Mouse (Mus musculus): ENCODE measurements at regions not wholly inside any gene's neighbourhood (a gene's known extent, or its start where the extent isn't known, plus 50 kb on each side); places are given as distances from the start of the nearest gene placed in this dataset.

GRCm38 (mm10) chr4:131196147-131196546, 252.0 kb downstream of the Matn1 start:
- Histone ChIP-seq H3K27me3 (ENCODE audit: control insufficient read depth, insufficient read depth, low read length) (no peaks in the 10 kb centered on the region), H3K4me3 (replicated peaks; ENCODE audit: low read length) (no peak overlapping the region), H3K4me1 (ENCODE audit: control insufficient read depth, insufficient read depth, low read length) (no peaks in the 10 kb centered on the region), H3K4me2 (replicated peaks; ENCODE audit: low read depth, low read length, severe bottlenecking) (no peak overlapping the region), H3K36me3 (ENCODE audit: control insufficient read depth, insufficient read depth, low read length) (no peaks in the 10 kb centered on the region), H3K9ac (ENCODE audit: low read depth, low read length, severe bottlenecking) (no peak overlapping the region), H3K9me3 (ENCODE audit: control insufficient read depth, low read length) (no peaks in the 10 kb centered on the region), H3K27ac (replicated peaks; ENCODE audit: low read depth, low read length) (no peak overlapping the region)
- ATAC-seq (ENCODE audit: low FRiP score, low read depth) = no peak
- DNase-seq (ENCODE audit: low spot score) = no peak
- no peak for TF ChIP-seq POLR2A (IDR thresholded peaks at IDR 0.05; ENCODE audit: borderline replicate concordance, extremely low read depth, insufficient read depth, insufficient read length)
- 83% methylated on average over 4 of the region's 4 CpGs for WGBS

GRCm38 (mm10) chr4:131203721-131204120, 259.5 kb downstream of the Matn1 start:
- WGBS = 83% methylated on average over 12 of the region's 12 CpGs
- H3K4me2 ChIP-seq (replicated peaks; ENCODE audit: low read depth, low read length, severe bottlenecking) = no peak overlapping the region

GRCm38 (mm10) chr4:131204722-131205121, 260.5 kb downstream of the Matn1 start:
- no peaks in the 10 kb centered on the region; the same call in 1 of the 2 replicates for H3K4me1 ChIP-seq (ENCODE audit: control insufficient read depth, insufficient read depth, low read length)
- no peak overlapping the region for H3K27ac ChIP-seq (replicated peaks; ENCODE audit: low read depth, low read length)
- no peak for TF ChIP-seq POLR2A (IDR thresholded peaks at IDR 0.05; ENCODE audit: borderline replicate concordance, extremely low read depth, insufficient read depth, insufficient read length)
- H3K27me3 ChIP-seq (ENCODE audit: control insufficient read depth, insufficient read depth, low read length) = no peaks in the 10 kb centered on the region
- H3K4me2 ChIP-seq (replicated peaks; ENCODE audit: low read depth, low read length, severe bottlenecking) = no peak overlapping the region
- no peak overlapping the region for H3K9ac ChIP-seq (ENCODE audit: low read depth, low read length, severe bottlenecking)
- no peak overlapping the region for H3K4me3 ChIP-seq (replicated peaks; ENCODE audit: low read length)
- DNase-seq (ENCODE audit: low spot score) (no peak), ATAC-seq (ENCODE audit: low FRiP score, low read depth) (no peak)
- WGBS = 89% methylated on average over 3 of the region's 3 CpGs
- H3K36me3 ChIP-seq (ENCODE audit: control insufficient read depth, insufficient read depth, low read length) = no peaks in the 10 kb centered on the region
- no peaks in the 10 kb centered on the region for H3K9me3 ChIP-seq (ENCODE audit: control insufficient read depth, low read length)

More at GRCm38 (mm10) chr4:131203721-131204120, 259.5 kb downstream of the Matn1 start:
- ATAC-seq (ENCODE audit: low FRiP score, low read depth) = no peak
- Histone ChIP-seq H3K4me1 (ENCODE audit: control insufficient read depth, insufficient read depth, low read length) (no peaks in the 10 kb centered on the region; the same call in 1 of the 2 replicates), H3K27ac (replicated peaks; ENCODE audit: low read depth, low read length) (no peak overlapping the region), H3K36me3 (ENCODE audit: control insufficient read depth, insufficient read depth, low read length) (no peaks in the 10 kb centered on the region), H3K27me3 (ENCODE audit: control insufficient read depth, insufficient read depth, low read length) (no peaks in the 10 kb centered on the region), H3K9me3 (ENCODE audit: control insufficient read depth, low read length) (no peaks in the 10 kb centered on the region), H3K4me3 (replicated peaks; ENCODE audit: low read length) (no peak overlapping the region), H3K9ac (ENCODE audit: low read depth, low read length, severe bottlenecking) (no peak overlapping the region)
- no peak for DNase-seq (ENCODE audit: low spot score)
- TF ChIP-seq POLR2A (IDR thresholded peaks at IDR 0.05; ENCODE audit: borderline replicate concordance, extremely low read depth, insufficient read depth, insufficient read length) = no peak

- no peaks in the 10 kb centered on the region for H3K9me3 ChIP-seq (ENCODE audit: control insufficient read depth, low read length)
- TF ChIP-seq POLR2A (IDR thresholded peaks at IDR 0.05; ENCODE audit: borderline replicate concordance, extremely low read depth, insufficient read depth, insufficient read length) = no peak
- H3K36me3 ChIP-seq (ENCODE audit: control insufficient read depth, insufficient read depth, low read length) = no peaks in the 10 kb centered on the region
- H3K27me3 ChIP-seq (ENCODE audit: control insufficient read depth, insufficient read depth, low read length) = no peaks in the 10 kb centered on the region
- H3K9ac ChIP-seq (ENCODE audit: low read depth, low read length, severe bottlenecking) = no peak overlapping the region
- ATAC-seq (ENCODE audit: low FRiP score, low read depth) = no peak
- no peaks in the 10 kb centered on the region; the same call in 1 of the 2 replicates for H3K4me1 ChIP-seq (ENCODE audit: control insufficient read depth, insufficient read depth, low read length)
- WGBS = 70% methylated on average over 2 of the region's 2 CpGs
- DNase-seq (ENCODE audit: low spot score) = no peak
- no peak overlapping the region for H3K4me3 ChIP-seq (replicated peaks; ENCODE audit: low read length)
- no peak overlapping the region for H3K27ac ChIP-seq (replicated peaks; ENCODE audit: low read depth, low read length)
- no peak overlapping the region for H3K4me2 ChIP-seq (replicated peaks; ENCODE audit: low read depth, low read length, severe bottlenecking)
Observed at GRCm38 (mm10) chr4:131205127-131205526, 260.9 kb downstream of the Matn1 start.

GRCm38 (mm10) chr4:131205685-131206084, 261.5 kb downstream of the Matn1 start:
- H3K36me3 ChIP-seq (ENCODE audit: control insufficient read depth, insufficient read depth, low read length) = no peaks in the 10 kb centered on the region
- no peak overlapping the region for H3K4me3 ChIP-seq (replicated peaks; ENCODE audit: low read length)
- ATAC-seq (ENCODE audit: low FRiP score, low read depth) = no peak
- DNase-seq (ENCODE audit: low spot score) = no peak
- no peaks in the 10 kb centered on the region for H3K27me3 ChIP-seq (ENCODE audit: control insufficient read depth, insufficient read depth, low read length)
- H3K4me1 ChIP-seq (ENCODE audit: control insufficient read depth, insufficient read depth, low read length) = no peaks in the 10 kb centered on the region; the same call in 1 of the 2 replicates
- H3K27ac ChIP-seq (replicated peaks; ENCODE audit: low read depth, low read length) = no peak overlapping the region
- 0 out of 2 replicates have a peak, but pooled peaks cover under 1% of the 10 kb centered on the region for H3K9me3 ChIP-seq (ENCODE audit: control insufficient read depth, low read length)
- no peak overlapping the region for H3K4me2 ChIP-seq (replicated peaks; ENCODE audit: low read depth, low read length, severe bottlenecking)
- H3K9ac ChIP-seq (ENCODE audit: low read depth, low read length, severe bottlenecking) = no peak overlapping the region
- no peak for TF ChIP-seq POLR2A (IDR thresholded peaks at IDR 0.05; ENCODE audit: borderline replicate concordance, extremely low read depth, insufficient read depth, insufficient read length)
- WGBS = 33% methylated on average over 4 of the region's 4 CpGs
